Mouse (Mus musculus): Measurements from ENCODE around the gene Pde10a. TPM values are rescaled to one million over a fixed set of nuclear protein-coding genes. Genes with fewer than 3 reads are reported as not detected.

Gene Pde10a
- polyA plus RNA-seq, 1 experiment from 2014 or later: 1.5 TPM

DNA sequence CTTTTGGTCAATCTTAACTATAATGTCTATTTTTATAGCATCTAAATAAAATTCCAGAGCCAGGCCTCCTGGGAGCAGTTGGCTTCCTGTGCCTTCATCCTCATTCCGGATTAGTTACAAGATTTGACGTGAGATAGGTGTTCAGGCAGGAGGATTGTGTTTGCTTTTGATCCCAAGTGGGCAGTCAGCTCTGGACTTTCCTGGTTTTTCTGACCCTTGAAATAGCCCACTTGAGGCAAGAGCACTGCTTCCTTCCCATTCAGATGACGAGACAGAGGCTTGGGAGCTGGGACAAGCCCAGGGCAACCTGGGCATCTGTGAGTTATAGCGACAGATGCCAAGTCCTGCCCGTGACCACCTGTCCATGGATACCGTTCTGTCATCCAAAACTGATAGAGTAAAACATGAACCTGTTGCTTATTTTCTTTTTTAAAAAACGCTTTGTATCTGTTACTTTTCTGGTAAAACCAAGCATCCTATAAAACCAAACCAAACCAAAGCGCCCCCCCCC is 199.3 kb downstream of the Pde10a start:
- H3K27me3 ChIP-seq: no peaks in the 10 kb centered on the region
- no peak overlapping the region for H3K4me2 ChIP-seq
- H3K9ac ChIP-seq: no peak overlapping the region
- H3K4me1 ChIP-seq: no peaks in the 10 kb centered on the region
- no peak overlapping the region for H3K27ac ChIP-seq
- H3K36me3 ChIP-seq: no peaks in the 10 kb centered on the region
- H3K9me3 ChIP-seq: no peaks in the 10 kb centered on the region
- no peak overlapping the region for H3K4me3 ChIP-seq
- WGBS: 64% methylated on average over 8 of the region's 8 CpGs
- ATAC-seq (ENCODE audit: borderline replicate concordance, extremely low read depth, low FRiP score, low TSS enrichment): no peak

DNA sequence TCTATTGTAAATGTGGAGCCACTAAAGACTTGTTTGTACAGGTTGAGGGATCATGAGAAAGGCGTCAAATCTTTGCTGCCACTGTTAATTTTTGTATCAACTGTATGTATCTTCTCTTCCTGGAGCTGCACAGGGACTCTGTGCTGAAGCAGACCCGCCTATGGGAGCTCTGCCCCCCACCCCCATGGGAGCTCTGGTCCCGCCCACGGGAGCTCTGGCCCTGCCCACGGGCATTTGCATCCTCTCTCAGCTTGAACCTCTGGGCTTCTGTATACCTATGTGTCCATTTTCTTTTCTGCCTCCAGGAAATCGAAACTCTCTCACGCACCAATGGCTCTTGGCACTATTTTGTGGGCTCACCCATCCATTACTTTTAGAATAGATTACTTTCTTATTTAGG is 203.5 kb downstream of the Pde10a start:
- WGBS: 52% methylated on average over 7 of the region's 7 CpGs
- Histone ChIP-seq H3K4me2 (no peak overlapping the region), H3K27ac (no peak overlapping the region), H3K27me3 (no peaks in the 10 kb centered on the region), H3K9me3 (no peaks in the 10 kb centered on the region), H3K36me3 (no peaks in the 10 kb centered on the region), H3K4me3 (no peak overlapping the region), H3K9ac (no peak overlapping the region), H3K4me1 (no peaks in the 10 kb centered on the region)
- ATAC-seq (ENCODE audit: borderline replicate concordance, extremely low read depth, low FRiP score, low TSS enrichment): no peak

DNA sequence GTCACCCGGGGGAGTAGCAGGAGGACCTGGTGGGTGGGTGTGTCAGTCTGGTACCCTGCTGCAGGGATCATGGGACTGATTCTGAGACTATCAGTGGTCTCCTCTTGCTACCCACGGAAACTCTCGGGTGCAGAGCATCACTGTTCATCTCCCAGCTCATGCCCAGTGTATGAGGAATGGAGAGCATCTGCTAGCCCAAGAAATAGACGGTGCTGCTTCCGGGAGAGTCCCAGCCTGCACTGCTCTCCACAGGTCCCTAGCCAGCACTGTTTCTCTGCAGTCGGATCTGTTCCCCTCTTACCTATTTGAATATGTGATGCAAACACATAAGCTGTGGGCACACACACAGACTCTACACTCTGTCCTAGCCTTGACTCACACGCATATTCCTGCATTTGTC is 204.6 kb downstream of the Pde10a start:
- Histone ChIP-seq H3K4me1 (no peaks in the 10 kb centered on the region), H3K27me3 (no peaks in the 10 kb centered on the region), H3K27ac (no peak overlapping the region), H3K4me3 (no peak overlapping the region), H3K9ac (no peak overlapping the region), H3K4me2 (no peak overlapping the region), H3K36me3 (no peaks in the 10 kb centered on the region), H3K9me3 (no peaks in the 10 kb centered on the region)
- ATAC-seq (ENCODE audit: borderline replicate concordance, extremely low read depth, low FRiP score, low TSS enrichment): no peak
- WGBS: 66% methylated on average over 7 of the region's 7 CpGs

DNA sequence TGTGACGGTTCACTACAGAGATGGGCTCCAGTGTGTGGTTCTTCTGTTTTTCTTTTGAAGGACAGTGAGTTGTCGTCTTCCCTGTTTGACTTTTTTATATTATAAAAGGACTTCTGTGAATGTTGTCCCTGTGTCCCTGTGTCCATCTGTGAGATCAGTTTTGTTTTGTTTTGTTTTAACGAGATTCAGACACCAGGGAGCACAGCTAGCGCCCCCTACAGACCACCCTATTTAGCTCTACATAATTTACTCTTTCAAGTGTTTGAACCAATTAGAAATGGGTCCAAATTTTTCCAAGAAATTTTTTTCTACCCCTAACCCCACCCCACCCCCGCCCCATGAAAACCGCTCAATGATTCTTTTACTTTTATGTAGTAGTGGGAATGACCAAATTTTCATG is 205.9 kb downstream of the Pde10a start:
- Histone ChIP-seq H3K27ac (no peak overlapping the region), H3K27me3 (no peaks in the 10 kb centered on the region), H3K4me2 (no peak overlapping the region), H3K36me3 (no peaks in the 10 kb centered on the region), H3K9ac (no peak overlapping the region), H3K4me3 (no peak overlapping the region), H3K9me3 (no peaks in the 10 kb centered on the region), H3K4me1 (no peaks in the 10 kb centered on the region)
- ATAC-seq (ENCODE audit: borderline replicate concordance, extremely low read depth, low FRiP score, low TSS enrichment): no peak
- 57% methylated on average over 6 of the region's 6 CpGs for WGBS

DNA sequence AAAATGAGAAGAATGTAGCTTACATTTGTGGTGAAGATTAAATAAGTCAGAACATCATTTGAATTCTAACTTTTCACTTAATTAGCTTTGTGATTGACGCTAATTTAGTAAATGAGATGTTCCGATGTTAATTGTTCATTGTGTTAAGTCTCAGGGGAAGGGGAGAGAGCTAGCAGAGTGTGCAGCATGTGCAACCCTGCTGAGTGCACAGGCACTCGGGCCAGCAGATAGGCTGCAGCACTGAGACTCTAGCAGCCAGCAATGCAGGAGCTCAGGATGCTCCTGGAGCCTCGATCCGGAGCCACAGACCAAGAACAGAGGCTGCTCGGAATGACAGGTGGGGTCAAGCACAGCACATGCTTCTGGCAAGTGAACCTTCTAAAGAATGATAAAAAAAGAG is 211.1 kb downstream of the Pde10a start:
- Histone ChIP-seq H3K27me3 (no peaks in the 10 kb centered on the region), H3K9me3 (no peaks in the 10 kb centered on the region), H3K4me1 (no peaks in the 10 kb centered on the region), H3K9ac (no peak overlapping the region), H3K36me3 (no peaks in the 10 kb centered on the region), H3K4me3 (no peak overlapping the region), H3K4me2 (no peak overlapping the region), H3K27ac (no peak overlapping the region)
- WGBS: 72% methylated on average over 6 of the region's 6 CpGs
- no peak for ATAC-seq (ENCODE audit: borderline replicate concordance, extremely low read depth, low FRiP score, low TSS enrichment)

DNA sequence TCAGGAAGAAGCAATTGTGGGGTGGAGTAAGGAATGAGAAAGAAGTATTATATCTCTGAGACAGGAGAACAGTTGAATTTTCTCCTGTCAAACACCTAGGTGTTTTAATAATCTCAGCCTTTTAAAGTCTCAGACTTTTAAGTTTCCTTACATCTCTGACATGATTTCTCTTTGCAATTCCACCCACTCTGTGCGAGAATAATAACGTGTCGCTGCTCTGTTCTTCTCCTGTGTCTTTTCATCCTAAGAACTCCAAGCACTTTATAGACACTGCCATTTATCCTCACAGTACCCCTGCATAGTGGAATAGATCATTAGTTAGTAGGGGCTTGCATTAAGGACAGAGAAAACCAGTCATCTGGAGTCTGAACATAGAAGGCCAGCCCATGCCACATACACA is 217.6 kb downstream of the Pde10a start:
- Histone ChIP-seq H3K27me3 (peaks cover 3% of the 10 kb centered on the region; the same call in 1 of the 2 replicates), H3K27ac (no peak overlapping the region), H3K36me3 (no peaks in the 10 kb centered on the region), H3K4me3 (no peak overlapping the region), H3K9me3 (no peaks in the 10 kb centered on the region), H3K4me2 (no peak overlapping the region), H3K9ac (no peak overlapping the region), H3K4me1 (no peaks in the 10 kb centered on the region)
- WGBS: 84% methylated on average over 3 of the region's 3 CpGs
- no peak for ATAC-seq (ENCODE audit: borderline replicate concordance, extremely low read depth, low FRiP score, low TSS enrichment)

DNA sequence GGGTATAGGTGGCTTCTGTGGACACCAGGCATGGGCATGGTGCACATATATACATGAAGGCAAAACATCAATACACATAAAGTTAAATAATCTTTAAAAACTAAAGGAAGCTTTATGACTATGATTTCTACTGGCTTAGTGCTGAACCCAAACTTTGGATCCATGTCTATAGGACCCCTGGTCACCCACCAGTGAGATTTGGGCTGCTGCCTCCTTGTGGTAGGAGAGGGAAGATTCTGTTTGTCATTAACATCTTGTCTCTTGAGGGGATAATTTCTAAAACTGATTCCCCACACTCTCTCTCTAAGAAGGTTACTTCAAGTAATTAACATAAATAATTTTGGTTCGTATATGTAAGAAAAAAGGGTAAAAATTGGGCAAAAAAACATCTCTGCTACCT is 220.2 kb downstream of the Pde10a start:
- H3K9ac ChIP-seq: no peak overlapping the region
- peaks cover 3% of the 10 kb centered on the region; the same call in 1 of the 2 replicates for H3K27me3 ChIP-seq
- H3K9me3 ChIP-seq: no peaks in the 10 kb centered on the region
- no peak for ATAC-seq (ENCODE audit: borderline replicate concordance, extremely low read depth, low FRiP score, low TSS enrichment)
- no peaks in the 10 kb centered on the region for H3K36me3 ChIP-seq
- no peak overlapping the region for H3K27ac ChIP-seq
- H3K4me2 ChIP-seq: no peak overlapping the region
- no peaks in the 10 kb centered on the region for H3K4me1 ChIP-seq
- no peak overlapping the region for H3K4me3 ChIP-seq
- 61% methylated on average over 1 of the region's 1 CpGs for whole genome bisulfite sequencing

DNA sequence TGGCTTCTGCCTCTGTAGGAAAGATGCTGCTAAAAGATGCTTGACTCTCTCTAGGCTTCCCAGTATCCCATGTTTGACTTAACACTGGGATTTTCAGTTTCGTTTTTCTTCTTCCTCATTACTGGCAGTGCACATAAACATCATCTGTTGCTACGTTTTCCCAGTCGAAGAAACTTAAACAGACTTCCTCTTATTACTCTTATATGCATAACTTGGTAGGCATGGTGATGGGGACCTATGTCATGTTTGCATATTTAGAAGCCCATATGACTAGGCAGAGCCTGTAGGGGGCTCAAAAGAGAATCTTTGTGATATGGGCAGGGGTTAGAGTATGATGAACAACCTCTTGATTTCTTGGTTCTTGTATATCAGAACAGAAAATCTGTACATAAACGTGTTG is 224.3 kb downstream of the Pde10a start:
- no peak overlapping the region for H3K9ac ChIP-seq
- no peak overlapping the region for H3K4me3 ChIP-seq
- ATAC-seq (ENCODE audit: borderline replicate concordance, extremely low read depth, low FRiP score, low TSS enrichment): no peak
- no peaks in the 10 kb centered on the region for H3K36me3 ChIP-seq
- 57% methylated on average over 4 of the region's 4 CpGs for WGBS
- peaks cover 3% of the 10 kb centered on the region; the same call in 1 of the 2 replicates for H3K27me3 ChIP-seq
- no peaks in the 10 kb centered on the region for H3K4me1 ChIP-seq
- H3K27ac ChIP-seq: no peak overlapping the region
- H3K9me3 ChIP-seq: no peaks in the 10 kb centered on the region
- H3K4me2 ChIP-seq: no peak overlapping the region

DNA sequence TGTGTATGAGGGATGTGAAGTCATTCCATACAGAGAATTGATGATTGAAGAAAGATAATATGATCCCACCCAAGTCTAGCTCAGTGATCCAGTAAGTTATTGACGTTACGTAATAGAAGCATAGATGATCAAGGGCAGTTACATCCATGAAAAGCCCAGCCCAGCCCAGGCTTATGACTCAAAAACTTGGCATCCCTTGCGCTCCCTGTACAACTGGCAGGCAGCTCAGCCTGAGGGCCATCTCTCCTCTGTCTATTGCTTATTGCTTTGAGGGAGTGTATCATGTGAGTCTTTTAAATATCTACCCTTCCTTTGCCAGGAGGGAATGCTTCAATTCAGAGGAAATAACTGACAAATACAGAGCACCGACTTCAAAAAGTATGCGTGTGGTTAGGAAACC is 232.4 kb downstream of the Pde10a start:
- ATAC-seq (ENCODE audit: borderline replicate concordance, extremely low read depth, low FRiP score, low TSS enrichment): no peak

DNA sequence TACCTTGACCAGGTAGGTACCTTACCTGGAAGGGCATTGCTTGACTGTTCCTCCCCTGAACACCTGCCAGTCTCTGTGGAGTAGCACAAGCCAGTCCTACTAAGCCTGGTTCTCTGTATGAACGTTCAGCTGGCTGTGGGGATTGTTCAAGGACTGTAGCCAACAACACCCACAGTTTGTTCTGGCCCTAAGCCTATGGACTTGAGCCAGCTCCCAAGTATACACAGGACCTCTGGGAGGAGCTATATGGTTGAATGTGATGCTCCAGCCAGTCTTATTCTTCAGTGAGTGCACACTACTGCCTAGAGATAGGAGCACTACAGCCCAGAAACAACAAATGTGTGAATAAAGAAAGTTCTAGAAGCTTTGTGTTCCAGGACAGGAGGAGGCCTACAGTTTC is 238.1 kb downstream of the Pde10a start:
- Histone ChIP-seq H3K27ac (no peak overlapping the region), H3K4me2 (no peak overlapping the region), H3K36me3 (no peaks in the 10 kb centered on the region), H3K4me1 (no peaks in the 10 kb centered on the region), H3K4me3 (no peak overlapping the region), H3K9ac (no peak overlapping the region), H3K9me3 (no peaks in the 10 kb centered on the region), H3K27me3 (no peaks in the 10 kb centered on the region)
- no peak for ATAC-seq (ENCODE audit: borderline replicate concordance, extremely low read depth, low FRiP score, low TSS enrichment)
- WGBS: 3% methylated on average over 1 of the region's 1 CpGs

More for the DNA sequence above, 232.4 kb downstream of the Pde10a start:
- 84% methylated on average over 5 of the region's 5 CpGs for WGBS
- Histone ChIP-seq H3K4me3 (no peak overlapping the region), H3K4me1 (no peaks in the 10 kb centered on the region), H3K27ac (no peak overlapping the region), H3K9me3 (no peaks in the 10 kb centered on the region), H3K27me3 (no peaks in the 10 kb centered on the region), H3K4me2 (no peak overlapping the region), H3K9ac (no peak overlapping the region), H3K36me3 (no peaks in the 10 kb centered on the region)

DNA sequence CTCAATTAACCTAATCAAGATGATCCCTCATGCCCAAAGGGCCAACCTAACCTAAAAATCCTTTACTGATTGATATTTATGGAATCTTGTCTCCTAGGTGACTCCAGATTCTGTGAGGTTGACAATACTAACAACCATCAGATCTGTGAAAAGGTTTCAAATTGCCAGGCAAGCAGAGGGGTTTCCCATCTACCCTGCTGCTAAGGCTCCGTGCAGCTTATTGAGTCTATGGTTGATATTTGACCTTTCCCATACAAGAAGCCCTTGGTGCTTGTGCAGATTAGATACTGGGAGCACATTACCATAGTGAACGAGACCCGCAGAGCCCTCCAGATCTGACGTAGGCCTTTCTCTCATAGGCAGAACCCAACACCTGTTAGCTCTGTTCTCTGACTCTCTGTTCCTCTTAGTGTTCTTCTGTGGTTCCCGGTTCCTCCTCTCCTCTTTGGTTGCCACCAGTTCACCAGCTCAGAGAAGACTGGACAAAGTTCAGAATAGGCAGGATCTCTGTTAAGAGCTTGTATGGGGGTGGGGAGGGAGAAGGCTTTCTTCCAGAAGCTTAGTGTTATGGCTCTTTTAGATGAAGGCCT is 240.9 kb downstream of the Pde10a start:
- Histone ChIP-seq H3K9me3 (no peaks in the 10 kb centered on the region), H3K27me3 (no peaks in the 10 kb centered on the region), H3K36me3 (no peaks in the 10 kb centered on the region), H3K4me2 (no peak overlapping the region), H3K4me1 (no peaks in the 10 kb centered on the region), H3K27ac (no peak overlapping the region), H3K9ac (no peak overlapping the region), H3K4me3 (no peak overlapping the region)
- no peak for ATAC-seq (ENCODE audit: borderline replicate concordance, extremely low read depth, low FRiP score, low TSS enrichment)
- WGBS: 78% methylated on average over 5 of the region's 5 CpGs

DNA sequence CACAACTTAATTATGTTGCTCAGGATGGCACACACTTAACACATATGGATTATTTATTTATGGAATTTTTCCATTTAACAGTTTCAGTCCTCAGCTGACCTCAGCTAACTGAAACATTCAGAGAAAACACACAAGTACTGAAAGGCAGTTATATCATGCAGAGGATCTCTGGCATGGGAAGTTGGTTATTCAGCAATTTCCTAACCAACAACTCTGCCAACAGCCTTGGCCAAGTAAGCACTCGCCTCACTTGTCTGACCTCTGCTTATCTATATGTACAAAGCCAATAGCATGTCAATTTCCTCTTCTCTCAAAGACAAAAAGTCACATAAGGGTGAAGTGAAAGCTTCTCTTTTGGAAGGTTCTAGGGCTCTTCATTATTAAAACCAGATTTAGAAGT is 244.0 kb downstream of the Pde10a start:
- Histone ChIP-seq H3K27ac (no peak overlapping the region), H3K36me3 (no peaks in the 10 kb centered on the region), H3K4me3 (no peak overlapping the region), H3K9ac (no peak overlapping the region), H3K4me1 (no peaks in the 10 kb centered on the region), H3K27me3 (no peaks in the 10 kb centered on the region), H3K4me2 (no peak overlapping the region), H3K9me3 (no peaks in the 10 kb centered on the region)
- 73% methylated on average over 1 of the region's 1 CpGs for WGBS
- no peak for ATAC-seq (ENCODE audit: borderline replicate concordance, extremely low read depth, low FRiP score, low TSS enrichment)

DNA sequence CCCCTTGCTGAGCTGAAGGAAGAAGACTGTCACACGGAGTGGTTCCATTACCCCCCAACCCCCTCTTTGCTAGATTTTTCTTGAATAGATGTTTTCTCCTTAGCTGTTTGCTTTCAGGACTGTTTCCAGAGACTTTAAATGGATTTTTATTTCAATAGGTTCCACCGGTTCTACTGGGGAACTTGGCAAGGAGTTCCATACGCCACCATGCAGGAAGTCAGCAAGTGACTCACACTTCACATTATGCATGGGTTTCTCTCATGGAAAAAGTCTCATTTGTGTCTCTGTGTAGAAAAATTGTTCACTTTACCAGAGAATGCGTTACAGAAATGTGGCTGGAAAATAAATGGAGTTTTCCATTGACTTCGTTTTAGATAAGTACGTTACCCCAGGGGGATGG is 248.2 kb downstream of the Pde10a start:
- H3K36me3 ChIP-seq: no peaks in the 10 kb centered on the region
- no peak overlapping the region for H3K27ac ChIP-seq
- ATAC-seq (ENCODE audit: borderline replicate concordance, extremely low read depth, low FRiP score, low TSS enrichment): no peak
- H3K4me1 ChIP-seq: no peaks in the 10 kb centered on the region
- H3K27me3 ChIP-seq: no peaks in the 10 kb centered on the region
- 65% methylated on average over 6 of the region's 6 CpGs for WGBS
- no peak overlapping the region for H3K9ac ChIP-seq
- H3K9me3 ChIP-seq: no peaks in the 10 kb centered on the region
- H3K4me2 ChIP-seq: no peak overlapping the region
- no peak overlapping the region for H3K4me3 ChIP-seq

All from lung, embryonic 15.5 days (tissue).